Mouse (Mus musculus): Measurements from ENCODE around the gene Tbc1d10c. TPM values are rescaled to one million over a fixed set of nuclear protein-coding genes. Genes with fewer than 3 reads are reported as not detected.

Gene Tbc1d10c
- total RNA-seq, 1 experiment from 2014 or later: 83.5 TPM

DNA sequence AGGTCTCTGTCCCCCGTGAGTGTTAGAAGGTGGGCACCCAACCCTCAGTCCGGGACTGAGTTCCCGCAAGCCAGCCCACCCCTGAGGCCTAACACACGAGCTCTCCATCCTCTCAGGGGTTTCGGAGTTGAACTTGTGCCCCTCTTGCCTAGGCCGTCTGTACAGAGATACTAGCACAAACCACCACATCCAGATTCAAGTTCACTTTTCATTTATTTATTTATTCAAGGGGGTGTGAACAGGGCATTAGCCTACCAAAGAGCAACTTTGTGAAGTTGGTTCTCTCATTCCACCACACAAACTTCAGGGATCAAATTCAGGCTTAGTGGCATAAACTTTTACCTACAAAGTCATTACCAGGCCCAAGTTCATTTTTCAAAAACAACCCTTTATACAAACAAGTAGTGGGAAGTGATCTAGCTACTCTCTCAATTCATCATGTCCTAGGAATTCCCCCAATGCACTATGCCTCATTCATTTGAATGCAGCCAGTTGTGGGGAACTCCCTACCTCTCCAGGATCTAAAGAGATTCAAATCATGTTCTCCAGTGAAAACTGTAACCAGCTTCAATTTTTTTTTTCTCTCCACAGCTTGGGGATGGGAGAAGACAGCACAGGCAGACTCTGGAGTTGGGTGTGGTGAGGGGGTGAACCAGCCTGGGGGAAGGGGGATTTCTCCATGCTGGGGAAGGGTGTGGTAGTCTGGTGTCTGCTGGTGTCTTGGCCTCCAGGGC, 55.7 kb downstream of the Tbc1d10c start:
- peak; percentile 38 for ATAC-seq (replicated peaks; ENCODE audit: insufficient number of reproducible peaks, low FRiP score, low TSS enrichment, poor library complexity, severe bottlenecking)

DNA sequence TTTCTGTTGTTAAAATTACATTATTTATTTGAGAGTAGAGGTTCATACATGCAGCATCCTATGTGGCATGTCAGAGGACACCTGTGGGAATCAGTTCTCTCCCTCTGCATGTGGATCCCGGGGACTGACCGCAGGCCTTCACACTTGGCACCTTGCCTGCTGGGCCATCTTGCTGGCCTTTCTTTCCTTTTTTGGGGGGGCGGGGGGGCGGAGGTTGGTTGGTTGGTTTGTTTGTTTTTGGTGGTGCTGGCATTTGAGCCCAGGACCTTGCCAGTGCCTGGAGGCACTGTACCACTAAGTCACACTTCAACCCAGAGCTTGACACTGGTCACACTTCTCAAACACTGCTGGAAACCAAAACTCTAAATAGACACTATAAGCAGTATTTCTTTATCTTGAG, 56.7 kb downstream of the Tbc1d10c start:
- ATAC-seq (replicated peaks; ENCODE audit: insufficient number of reproducible peaks, low FRiP score, low TSS enrichment, poor library complexity, severe bottlenecking): no peak

Other genes starting within 250 kb of the Tbc1d10c start
- gene Aldh3b3, start 232.6 kb downstream of the Tbc1d10c start, total RNA-seq (2017): not detected in 3 replicates
- not detected in 3 replicates for gene Aldh3b2, start 219.0 kb downstream of the Tbc1d10c start, total RNA-seq (2017)
- gene Acy3, start 204.7 kb downstream of the Tbc1d10c start, total RNA-seq (2017): not detected in 3 replicates
- not detected in 3 replicates for gene Tbx10, start 198.5 kb downstream of the Tbc1d10c start, total RNA-seq (2017)
- 2.3 to 11.1 TPM (median 2.3 TPM) in 3 replicates for gene Nudt8, start 190.7 kb downstream of the Tbc1d10c start, total RNA-seq (2017)
- gene Gm49405, start 190.7 kb downstream of the Tbc1d10c start, total RNA-seq (2017): 0.57 to 1.7 TPM (median 1.2 TPM) in 3 replicates
- 3.1 TPM in 2 of 3 replicates, not detected in the other for gene Doc2g, start 188.0 kb downstream of the Tbc1d10c start, total RNA-seq (2017)
- gene Ndufv1, start 178.5 kb downstream of the Tbc1d10c start, total RNA-seq (2017): 74.5 to 108 TPM (median 103 TPM) in 3 replicates
- 101 to 129 TPM (median 104 TPM) in 3 replicates for gene Gstp1, start 153.3 kb downstream of the Tbc1d10c start, total RNA-seq (2017)
- gene Gstp2, start 145.3 kb downstream of the Tbc1d10c start, total RNA-seq (2017): not detected in 3 replicates
- 2.8 to 10.8 TPM (median 5.8 TPM) in 3 replicates for gene Gstp3, start 131.7 kb downstream of the Tbc1d10c start, total RNA-seq (2017)
- not detected in 3 replicates for gene Cabp2, start 109.7 kb downstream of the Tbc1d10c start, total RNA-seq (2017)
- 77.3 to 120 TPM (median 92.6 TPM) in 3 replicates for gene Cdk2ap2, start 94.1 kb downstream of the Tbc1d10c start, total RNA-seq (2017)
- gene Pitpnm1, start 91.3 kb downstream of the Tbc1d10c start, total RNA-seq (2017): 127 to 142 TPM (median 137 TPM) in 3 replicates
- gene Aip, start 65.4 kb downstream of the Tbc1d10c start, total RNA-seq (2017): 94.2 to 132 TPM (median 124 TPM) in 3 replicates
- 0.29 to 0.43 TPM in 2 of 3 replicates, not detected in the other for gene Gpr152, start 51.5 kb downstream of the Tbc1d10c start, total RNA-seq (2017)
- gene Cabp4, start 47.3 kb downstream of the Tbc1d10c start, total RNA-seq (2017): not detected in 3 replicates
- gene Coro1b, start 42.7 kb downstream of the Tbc1d10c start, total RNA-seq (2017): 209 to 226 TPM (median 217 TPM) in 3 replicates
- gene Ptprcap, start 37.7 kb downstream of the Tbc1d10c start, total RNA-seq (2017): 133 to 326 TPM (median 178 TPM) in 3 replicates
- 22.8 to 27.8 TPM (median 27.0 TPM) in 3 replicates for gene Rps6kb2, start 27.9 kb downstream of the Tbc1d10c start, total RNA-seq (2017)
- 14.1 to 18.7 TPM (median 14.2 TPM) in 3 replicates for gene Carns1, start 15.8 kb downstream of the Tbc1d10c start, total RNA-seq (2017)
- gene Ppp1ca, start 781 bp upstream of the Tbc1d10c start, total RNA-seq (2017): 479 to 544 TPM (median 541 TPM) in 3 replicates
- gene Rad9a, start 10.4 kb upstream of the Tbc1d10c start, total RNA-seq (2017): 19.1 to 26.3 TPM (median 20.7 TPM) in 3 replicates
- gene Clcf1, start 23.0 kb upstream of the Tbc1d10c start, total RNA-seq (2017): 10.2 to 28.8 TPM (median 19.7 TPM) in 3 replicates
- gene AC109138.7, start 23.1 kb upstream of the Tbc1d10c start, total RNA-seq (2017): not detected in 3 replicates
- 94.0 to 149 TPM (median 107 TPM) in 3 replicates for gene Pold4, start 40.6 kb upstream of the Tbc1d10c start, total RNA-seq (2017)
- 23.7 to 30.6 TPM (median 27.0 TPM) in 3 replicates for gene Ssh3, start 77.9 kb upstream of the Tbc1d10c start, total RNA-seq (2017)
- gene Ankrd13d, start 91.9 kb upstream of the Tbc1d10c start, total RNA-seq (2017): 2.4 to 21.5 TPM (median 12.0 TPM) in 3 replicates
- gene Grk2, start 114.9 kb upstream of the Tbc1d10c start, total RNA-seq (2017): 270 to 475 TPM (median 366 TPM) in 3 replicates
- 109 to 142 TPM (median 139 TPM) in 3 replicates for gene Kdm2a, start 207.0 kb upstream of the Tbc1d10c start, total RNA-seq (2017)
- gene Rhod, start 248.1 kb upstream of the Tbc1d10c start, total RNA-seq (2017): not detected in 3 replicates

Measured in monocyte, adult 5-6 weeks (primary cell).